Mouse (Mus musculus): ENCODE results near the gene Tbc1d22a. TPM values are rescaled to one million over a fixed set of nuclear protein-coding genes. Genes with fewer than 3 reads are reported as not detected.
"Not testable (repeated sequence)": the region's sequence is repeated elsewhere in the genome, so short reads cannot be mapped to it uniquely, and the experiment has no call there.

Tbc1d22a gene
- polyA plus RNA-seq, 1 experiment from 2014 or later = 12.0 TPM

DNA sequence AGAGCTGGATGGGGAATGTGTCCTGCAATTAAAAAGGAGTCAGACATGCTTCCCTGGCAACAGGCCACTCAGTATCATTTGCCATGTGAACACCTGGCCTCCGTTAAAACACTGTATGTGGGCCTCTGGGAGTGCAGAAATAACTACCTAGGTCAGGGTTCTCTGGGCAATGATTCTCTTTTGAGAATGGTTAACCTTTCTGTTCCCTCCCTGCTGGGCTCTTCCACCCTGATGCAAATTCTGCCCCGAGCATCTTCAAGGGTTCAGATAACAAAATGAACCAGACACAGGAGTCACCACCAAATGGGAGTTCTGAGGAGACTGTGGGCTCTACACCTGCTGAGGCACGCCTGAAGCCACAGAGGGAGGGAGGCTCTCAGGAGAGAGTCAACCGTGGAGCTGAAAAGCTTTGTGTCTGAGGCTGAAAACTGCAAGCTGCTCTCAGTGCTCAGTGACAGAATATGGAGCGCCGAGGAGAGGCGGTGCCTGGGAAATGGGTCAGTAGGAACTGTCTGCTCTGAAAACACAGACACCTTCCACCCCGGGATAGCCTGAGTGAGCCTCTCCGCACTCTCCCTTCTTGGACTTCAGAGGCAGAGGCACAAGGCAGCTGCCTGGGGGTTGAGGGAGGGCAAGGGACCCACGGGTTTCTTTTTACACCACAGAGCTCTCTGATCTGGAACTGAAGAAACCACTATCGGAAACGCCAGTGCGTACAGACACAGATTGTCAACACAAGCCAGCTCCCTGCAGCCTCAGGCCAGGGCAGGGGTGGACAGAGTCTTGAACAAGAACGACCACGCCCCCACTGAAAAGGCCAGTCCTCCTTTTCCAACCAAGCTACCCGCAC lies 40.9 kb upstream of the Tbc1d22a start:
- H3K27me3 ChIP-seq (ENCODE audit: low read depth, poor library complexity, severe bottlenecking) = no peaks in the 10 kb centered on the region
- H3K4me1 ChIP-seq = peaks cover 71% of the 10 kb centered on the region
- H3K27ac ChIP-seq = peak overlapping the region; percentile 14; the same call in 1 of the 2 replicates
- no peaks in the 10 kb centered on the region for H3K9me3 ChIP-seq (replicated peaks)
- no peaks in the 10 kb centered on the region for H3K36me3 ChIP-seq
- H3K4me3 ChIP-seq = no peak overlapping the region
- WGBS = 46% methylated on average over 16 of the region's 16 CpGs
- no peak for DNase-seq (ENCODE audit: low spot score)

DNA sequence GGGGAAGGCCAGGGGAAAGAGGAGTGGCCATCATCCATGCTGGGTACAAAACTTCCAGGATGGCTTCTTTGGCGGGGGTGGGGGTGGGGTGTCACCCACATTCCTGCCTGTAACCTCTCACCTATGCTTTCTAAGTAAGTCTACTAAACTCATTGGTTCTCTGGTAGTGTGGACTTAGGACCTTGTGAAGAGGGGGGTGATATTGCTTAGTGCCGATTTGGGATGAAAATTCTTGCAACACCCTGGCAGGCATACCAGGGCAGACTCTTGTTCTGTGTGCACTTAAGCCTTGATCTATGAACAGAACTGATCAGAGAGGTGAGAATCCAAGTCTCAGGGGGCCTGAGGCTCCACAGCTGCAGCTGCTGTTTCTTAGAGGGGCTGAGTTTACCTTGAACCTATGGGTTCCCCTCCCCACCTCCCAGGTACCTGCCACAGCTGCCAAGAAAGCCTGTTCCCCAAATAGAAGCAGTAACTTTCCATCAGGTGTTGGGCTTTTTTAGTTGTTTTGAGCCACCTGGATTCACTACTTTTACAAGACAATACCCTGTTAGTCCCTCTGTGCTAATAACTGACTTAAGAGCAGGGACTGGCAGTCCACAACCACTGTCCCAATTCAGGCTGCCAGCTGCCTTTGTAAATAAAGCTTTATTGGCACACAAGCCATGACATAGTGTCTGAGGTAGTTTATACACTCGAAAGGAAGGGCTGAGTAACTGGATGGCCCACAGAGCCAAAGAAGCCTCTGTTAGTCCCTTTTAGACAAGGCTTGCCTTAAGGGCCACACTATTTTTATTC lies 38.8 kb upstream of the Tbc1d22a start:
- Histone ChIP-seq H3K9me3 (replicated peaks) (no peaks in the 10 kb centered on the region), H3K36me3 (no peaks in the 10 kb centered on the region), H3K4me1 (peaks cover 53% of the 10 kb centered on the region), H3K27ac (no peak overlapping the region), H3K4me3 (no peak overlapping the region), H3K27me3 (ENCODE audit: low read depth, poor library complexity, severe bottlenecking) (no peaks in the 10 kb centered on the region)
- DNase-seq (ENCODE audit: low spot score) = no peak
- WGBS = 78% methylated on average over 3 of the region's 3 CpGs

DNA sequence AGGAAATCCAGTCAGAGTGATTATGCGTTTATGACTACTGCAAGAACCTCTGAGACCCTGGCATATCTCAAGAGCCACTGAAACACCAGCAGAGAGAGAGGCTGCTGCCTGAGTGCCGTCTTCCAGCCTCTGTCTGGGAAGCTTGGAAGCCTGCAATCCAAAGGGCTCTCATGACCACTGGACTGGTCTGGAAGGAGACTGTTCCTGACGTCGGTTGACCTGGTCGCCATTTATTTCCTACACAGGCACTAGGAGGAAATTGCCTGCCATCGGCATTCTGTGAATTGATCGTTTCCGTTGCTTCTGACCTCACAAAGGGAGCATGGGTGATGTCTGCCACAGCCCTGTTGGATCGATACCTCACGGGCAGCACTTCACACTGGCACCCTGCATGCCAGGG lies 38.1 kb upstream of the Tbc1d22a start:
- no peak for DNase-seq (ENCODE audit: low spot score)
- H3K27ac ChIP-seq = no peak overlapping the region
- no peaks in the 10 kb centered on the region for H3K9me3 ChIP-seq (replicated peaks)
- no peaks in the 10 kb centered on the region for H3K27me3 ChIP-seq (ENCODE audit: low read depth, poor library complexity, severe bottlenecking)
- peaks cover 52% of the 10 kb centered on the region for H3K4me1 ChIP-seq
- no peaks in the 10 kb centered on the region for H3K36me3 ChIP-seq
- H3K4me3 ChIP-seq = no peak overlapping the region
- WGBS = 73% methylated on average over 10 of the region's 10 CpGs

- Histone ChIP-seq H3K4me1 (peaks cover 48% of the 10 kb centered on the region), H3K36me3 (no peaks in the 10 kb centered on the region), H3K4me3 (no peak overlapping the region), H3K27ac (no peak overlapping the region), H3K9me3 (replicated peaks) (no peaks in the 10 kb centered on the region), H3K27me3 (ENCODE audit: low read depth, poor library complexity, severe bottlenecking) (no peaks in the 10 kb centered on the region)
- WGBS = 82% methylated on average over 22 of the region's 22 CpGs
- no peak for DNase-seq (ENCODE audit: low spot score)
Measured at GRCm38 (mm10) chr15:86176771-86177702, 37.2 kb upstream of the Tbc1d22a start.

GRCm38 (mm10) chr15:86177703-86178251 lies 36.5 kb upstream of the Tbc1d22a start:
- peaks cover 48% of the 10 kb centered on the region for H3K4me1 ChIP-seq
- H3K4me3 ChIP-seq; H3K36me3 ChIP-seq; H3K27me3 ChIP-seq (ENCODE audit: low read depth, poor library complexity, severe bottlenecking); H3K9me3 ChIP-seq (replicated peaks); H3K27ac ChIP-seq; DNase-seq (ENCODE audit: low spot score): not testable (repeated sequence)
- 93% methylated on average over 2 of the region's 2 CpGs for WGBS

DNA sequence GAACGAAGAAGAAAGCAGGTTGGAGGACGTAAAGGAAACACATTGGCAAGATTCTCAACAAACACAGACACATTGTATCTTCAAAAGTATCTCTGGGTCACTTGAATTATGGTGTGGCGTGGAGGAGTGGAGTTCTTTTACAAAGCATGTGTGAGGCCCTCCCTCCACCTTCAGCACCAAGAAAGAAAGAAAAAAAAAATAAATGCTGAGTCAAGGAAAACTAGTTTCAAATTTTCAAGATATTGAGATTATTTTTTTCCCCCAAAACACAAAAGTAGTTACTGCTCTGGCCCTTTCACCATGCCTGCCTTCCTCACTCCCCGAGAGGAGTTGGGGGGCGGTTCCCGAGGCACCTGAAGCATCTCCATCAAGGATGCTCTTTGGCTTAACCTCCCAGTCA lies 35.7 kb upstream of the Tbc1d22a start:
- DNase-seq (ENCODE audit: low spot score) = no peak
- Histone ChIP-seq H3K27me3 (ENCODE audit: low read depth, poor library complexity, severe bottlenecking) (no peaks in the 10 kb centered on the region), H3K27ac (no peak overlapping the region), H3K36me3 (no peaks in the 10 kb centered on the region), H3K4me3 (no peak overlapping the region), H3K4me1 (peaks cover 41% of the 10 kb centered on the region), H3K9me3 (replicated peaks) (no peaks in the 10 kb centered on the region)
- WGBS = 90% methylated on average over 6 of the region's 6 CpGs

DNA sequence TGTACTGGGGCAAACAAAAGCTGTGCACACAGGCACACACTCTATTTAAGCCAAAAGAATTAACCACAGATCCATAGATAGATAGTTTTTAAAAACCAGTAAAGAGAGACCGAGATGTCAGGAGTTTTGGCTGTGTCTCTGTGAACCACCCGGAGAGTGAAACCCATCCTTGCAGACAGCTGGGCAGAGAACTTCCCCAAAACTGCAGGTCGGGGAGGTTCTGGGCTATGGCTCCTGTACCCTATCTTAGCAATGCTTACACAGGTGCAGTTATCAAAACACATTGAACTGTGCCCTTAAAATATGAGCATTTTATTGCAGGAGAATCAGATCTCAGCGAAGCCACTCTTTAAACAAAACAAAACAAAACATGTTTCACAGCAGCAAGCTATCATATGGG lies 33.8 kb upstream of the Tbc1d22a start:
- no peaks in the 10 kb centered on the region for H3K9me3 ChIP-seq (replicated peaks)
- DNase-seq (ENCODE audit: low spot score) = no peak
- no peak overlapping the region for H3K4me3 ChIP-seq
- no peak overlapping the region for H3K27ac ChIP-seq
- peaks cover 39% of the 10 kb centered on the region for H3K4me1 ChIP-seq
- 0 out of 2 replicates have a peak, but pooled peaks cover 3% of the 10 kb centered on the region for H3K27me3 ChIP-seq (ENCODE audit: low read depth, poor library complexity, severe bottlenecking)
- WGBS = 86% methylated on average over 4 of the region's 4 CpGs
- no peaks in the 10 kb centered on the region for H3K36me3 ChIP-seq

DNA sequence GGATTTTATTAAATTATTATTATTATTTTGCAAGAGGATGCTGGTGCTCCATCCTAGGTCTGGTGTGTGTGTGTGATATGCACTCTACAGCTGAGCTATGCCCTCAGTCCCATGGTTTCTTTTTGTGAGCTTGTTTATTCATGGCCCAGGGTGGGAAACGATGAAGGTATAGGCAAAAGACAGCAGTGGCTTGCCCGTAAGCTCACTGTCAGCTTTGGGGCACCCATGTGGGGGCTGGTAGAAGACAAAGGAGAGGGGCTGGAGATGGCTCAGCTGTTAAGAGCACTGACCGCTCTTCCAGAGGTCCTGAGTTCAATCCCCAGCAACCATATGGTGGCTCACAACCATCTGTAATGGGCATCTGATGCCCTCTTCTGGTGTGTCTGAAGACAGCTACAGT lies 32.9 kb upstream of the Tbc1d22a start:
- not testable (repeated sequence) for H3K27ac ChIP-seq; H3K4me3 ChIP-seq; DNase-seq (ENCODE audit: low spot score); H3K9me3 ChIP-seq (replicated peaks); H3K36me3 ChIP-seq; H3K27me3 ChIP-seq (ENCODE audit: low read depth, poor library complexity, severe bottlenecking)
- 100% methylated on average over 3 of the region's 3 CpGs for WGBS
- H3K4me1 ChIP-seq = peaks cover 42% of the 10 kb centered on the region

- Histone ChIP-seq H3K27me3 (ENCODE audit: low read depth, poor library complexity, severe bottlenecking) (peaks cover 12% of the 10 kb centered on the region), H3K36me3 (no peaks in the 10 kb centered on the region), H3K4me1 (peaks cover 41% of the 10 kb centered on the region), H3K4me3 (no peak overlapping the region; the same call in 1 of the 2 replicates), H3K27ac (no peak overlapping the region), H3K9me3 (replicated peaks) (no peaks in the 10 kb centered on the region)
- WGBS = 52% methylated on average over 11 of the region's 11 CpGs
- no peak for DNase-seq (ENCODE audit: low spot score)
Measured at GRCm38 (mm10) chr15:86181941-86182439, 32.3 kb upstream of the Tbc1d22a start.

GRCm38 (mm10) chr15:86182646-86183045 lies 31.6 kb upstream of the Tbc1d22a start:
- WGBS = 71% methylated on average over 13 of the region's 13 CpGs
- no peaks in the 10 kb centered on the region for H3K9me3 ChIP-seq (replicated peaks)
- peaks cover 41% of the 10 kb centered on the region for H3K4me1 ChIP-seq
- no peaks in the 10 kb centered on the region for H3K36me3 ChIP-seq
- H3K4me3 ChIP-seq = no peak overlapping the region
- H3K27me3 ChIP-seq (ENCODE audit: low read depth, poor library complexity, severe bottlenecking) = peaks cover 12% of the 10 kb centered on the region
- H3K27ac ChIP-seq = no peak overlapping the region
- no peak for DNase-seq (ENCODE audit: low spot score)

GRCm38 (mm10) chr15:86183484-86183883 lies 30.8 kb upstream of the Tbc1d22a start:
- no peak for DNase-seq (ENCODE audit: low spot score)
- Histone ChIP-seq H3K9me3 (replicated peaks) (no peaks in the 10 kb centered on the region), H3K27ac (no peak overlapping the region), H3K36me3 (no peaks in the 10 kb centered on the region), H3K27me3 (ENCODE audit: low read depth, poor library complexity, severe bottlenecking) (peaks cover 12% of the 10 kb centered on the region), H3K4me3 (no peak overlapping the region), H3K4me1 (peaks cover 45% of the 10 kb centered on the region)
- WGBS = 84% methylated on average over 8 of the region's 8 CpGs

DNA sequence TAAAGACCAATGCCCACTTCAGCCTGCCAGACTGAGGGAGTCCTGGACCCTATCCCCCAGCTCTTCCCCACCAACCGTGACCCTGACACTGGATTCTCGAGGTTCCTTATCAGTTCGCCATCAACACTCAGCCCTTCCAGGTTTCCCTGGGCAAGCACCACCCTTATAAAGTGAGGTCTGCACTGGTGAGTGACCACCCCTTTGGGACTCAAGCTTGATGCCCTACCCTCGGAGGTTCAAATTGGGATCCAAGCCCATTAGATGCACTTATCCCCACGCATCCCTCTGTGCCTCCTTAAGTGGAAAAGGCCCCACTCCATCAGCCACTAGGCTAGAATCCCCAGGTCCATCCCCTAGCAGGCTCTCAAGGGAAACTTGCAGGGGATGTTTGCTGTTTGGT lies 30.2 kb upstream of the Tbc1d22a start:
- Histone ChIP-seq H3K27me3 (ENCODE audit: low read depth, poor library complexity, severe bottlenecking) (peaks cover 12% of the 10 kb centered on the region), H3K27ac (no peak overlapping the region), H3K9me3 (replicated peaks) (no peaks in the 10 kb centered on the region), H3K36me3 (no peaks in the 10 kb centered on the region), H3K4me1 (peaks cover 51% of the 10 kb centered on the region), H3K4me3 (peak overlapping the region; percentile 93; the same call in 1 of the 2 replicates)
- 61% methylated on average over 5 of the region's 5 CpGs for WGBS
- no peak for DNase-seq (ENCODE audit: low spot score)

Measured in limb, embryonic 10.5 days (tissue).